Mouse (Mus musculus) midbrain, postnatal 0 days (tissue): ENCODE measurements at regions not wholly inside any gene's neighbourhood (a gene's known extent, or its start where the extent isn't known, plus 50 kb on each side); places are given as distances from the start of the nearest gene placed in this dataset.

Source experiments
- ATAC-seq: fragments of 200-750 bp; cut with Nextera tagmentation; 2 replicates; pipeline ENCODE4 v1.8.0; 2017; ENCODE audit warnings: moderate number of reproducible peaks, mild to moderate bottlenecking, moderate TSS enrichment, moderate library complexity; ENCODE audit not compliant: low FRiP score
- DNase-seq: peaks from one replicate; pipeline ENCODE4 v3.0.0-alpha.2; 2015; ENCODE audit warnings: low spot score
- H3K27ac ChIP-seq: fragments of 300-500 bp; sonication (generic); 2 replicates; pipeline ENCODE4 v1.5.1; 2014; ENCODE audit warnings: low read depth, mild to moderate bottlenecking, low read length, mixed read lengths
- H3K27me3 ChIP-seq: fragments of 300-500 bp; sonication (generic); 2 replicates; pipeline ENCODE4 v1.6.1; 2014; ENCODE audit warnings: low read length, control low read depth, mixed read lengths; ENCODE audit not compliant: insufficient read depth
- H3K36me3 ChIP-seq: fragments of 300-500 bp; sonication (generic); 2 replicates; pipeline ENCODE4 v1.6.1; 2014; ENCODE audit warnings: low read length, control low read depth, mixed read lengths; ENCODE audit not compliant: insufficient read depth
- H3K4me1 ChIP-seq: fragments of 300-500 bp; sonication (generic); 2 replicates; pipeline ENCODE4 v1.6.1; 2014; ENCODE audit warnings: mild to moderate bottlenecking, control low read depth, antibody characterized with exemption, low read length, mixed read lengths; ENCODE audit not compliant: insufficient read depth
- H3K4me2 ChIP-seq: fragments of 300-500 bp; sonication (generic); 2 replicates; pipeline ENCODE4 v1.6.1; 2014; ENCODE audit warnings: low read depth, mild to moderate bottlenecking, low read length, mixed read lengths; ENCODE audit not compliant: poor library complexity, severe bottlenecking
- H3K4me3 ChIP-seq: fragments of 300-500 bp; sonication (generic); 2 replicates; pipeline ENCODE4 v1.5.1; 2014; ENCODE audit warnings: low read depth, mild to moderate bottlenecking, low read length, moderate library complexity
- H3K9ac ChIP-seq: fragments of 300-500 bp; sonication (generic); replicated peaks from 2 replicates; pipeline ENCODE4 v1.6.1; 2014; ENCODE audit warnings: mild to moderate bottlenecking, low read length, moderate library complexity, mixed read lengths; ENCODE audit not compliant: poor library complexity, severe bottlenecking
- H3K9me3 ChIP-seq: fragments of 300-500 bp; sonication (generic); 2 replicates; pipeline ENCODE4 v1.6.1; 2016; ENCODE audit warnings: low read length, control low read depth
- CTCF ChIP-seq: IDR thresholded peaks from 2 replicates; pipeline ENCODE4 v1.5.1; 2016; ENCODE audit warnings: antibody characterized with exemption, mild to moderate bottlenecking
- WGBS: fragments of 180-500 bp; shearing (Covaris S2); extraction: QIAGEN DNeasy Blood & Tissue Kit; methylation state at CpG from one replicate; pipeline ENCODE4 v1.1.7; 2014; 5-methylcytosine and 5-hydroxymethylcytosine counted together

DNA sequence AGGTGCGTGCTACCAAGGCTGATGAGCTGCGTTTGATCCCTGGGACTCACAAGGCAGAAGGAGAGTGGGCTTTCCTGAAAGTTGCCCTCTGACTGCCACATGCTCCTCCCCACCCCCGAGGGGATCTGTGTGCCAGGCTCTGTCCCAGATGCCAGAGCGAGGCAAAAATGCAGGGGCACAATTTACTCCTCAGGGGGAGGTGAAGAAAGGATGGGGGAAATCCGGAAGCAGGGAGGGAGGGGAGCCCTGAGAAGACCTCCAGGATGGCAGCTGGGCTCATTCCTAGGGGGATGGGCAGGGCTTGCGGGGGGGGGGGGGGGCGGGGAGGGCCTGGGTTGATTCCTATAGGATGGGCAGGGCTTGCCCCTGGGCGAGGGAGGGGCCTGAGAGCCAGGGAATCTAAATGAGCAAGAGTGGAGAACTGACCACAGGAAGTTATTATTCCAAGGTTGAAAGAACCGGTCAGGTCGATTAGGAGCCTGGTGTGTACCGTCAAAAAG, 257.5 kb downstream of the Gm49356 start:
- H3K9me3 ChIP-seq, result no peaks in the 10 kb centered on the region
- H3K27me3 ChIP-seq, result no peaks in the 10 kb centered on the region
- WGBS, result 36% methylated on average over 9 of the region's 11 CpGs
- no peak overlapping the region for H3K27ac ChIP-seq
- no peaks in the 10 kb centered on the region for H3K4me1 ChIP-seq
- H3K36me3 ChIP-seq, result no peaks in the 10 kb centered on the region
- no peak for DNase-seq
- no peak overlapping the region for H3K4me2 ChIP-seq
- no peak for TF ChIP-seq CTCF
- no peak overlapping the region for H3K9ac ChIP-seq
- no peak for ATAC-seq
- H3K4me3 ChIP-seq, result no peak overlapping the region

GRCm38 (mm10) chr15:59148531-59148930, 259.4 kb downstream of the Gm49356 start:
- H3K27ac ChIP-seq, result no peak overlapping the region
- DNase-seq, result no peak
- H3K4me2 ChIP-seq, result no peak overlapping the region
- ATAC-seq, result no peak
- H3K9ac ChIP-seq, result no peak overlapping the region
- no peak overlapping the region for H3K4me3 ChIP-seq
- H3K27me3 ChIP-seq, result no peaks in the 10 kb centered on the region
- TF ChIP-seq CTCF, result no peak
- no peaks in the 10 kb centered on the region for H3K9me3 ChIP-seq
- WGBS, result 93% methylated on average over 5 of the region's 5 CpGs
- H3K4me1 ChIP-seq, result no peaks in the 10 kb centered on the region
- H3K36me3 ChIP-seq, result no peaks in the 10 kb centered on the region

GRCm38 (mm10) chr15:59151506-59151905, 262.4 kb downstream of the Gm49356 start:
- H3K36me3 ChIP-seq, result no peaks in the 10 kb centered on the region
- ATAC-seq, result no peak
- H3K27ac ChIP-seq, result no peak overlapping the region
- H3K4me1 ChIP-seq, result peaks cover 3% of the 10 kb centered on the region; the same call in 1 of the 2 replicates
- TF ChIP-seq CTCF, result no peak
- no peaks in the 10 kb centered on the region for H3K9me3 ChIP-seq
- WGBS, result 92% methylated on average over 5 of the region's 5 CpGs
- no peaks in the 10 kb centered on the region for H3K27me3 ChIP-seq
- no peak overlapping the region for H3K4me3 ChIP-seq
- no peak overlapping the region for H3K4me2 ChIP-seq
- H3K9ac ChIP-seq, result no peak overlapping the region
- no peak for DNase-seq

DNA sequence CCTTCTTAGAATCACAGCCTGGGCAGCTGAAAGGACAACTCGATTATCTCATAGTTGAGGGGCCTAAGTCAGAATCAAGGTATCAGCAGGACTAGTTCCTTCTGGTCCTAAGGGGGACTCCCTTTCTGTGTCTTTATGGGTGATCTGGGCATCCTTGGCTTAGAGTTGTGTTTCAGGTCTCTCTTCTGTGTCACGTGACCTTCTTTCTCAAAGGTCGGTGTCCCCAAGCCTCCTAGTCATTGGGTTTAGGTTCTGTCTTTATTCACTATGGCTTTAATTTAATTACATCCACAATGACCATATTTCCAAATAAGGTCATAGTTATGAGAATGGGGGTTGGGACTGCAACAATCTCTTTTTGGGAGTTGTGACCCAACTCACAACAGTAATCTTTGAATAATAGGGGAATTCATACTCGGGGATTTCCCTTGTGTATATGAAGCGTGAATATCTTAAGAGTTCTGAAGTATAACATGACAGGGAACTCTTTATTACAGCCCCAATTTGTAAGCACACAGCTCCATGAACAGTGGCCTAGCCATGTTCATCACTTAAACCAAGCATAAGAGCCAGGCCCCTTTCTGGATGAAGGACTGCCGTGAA, 263.8 kb downstream of the Gm49356 start:
- no peaks in the 10 kb centered on the region for H3K36me3 ChIP-seq
- H3K4me3 ChIP-seq, result no peak overlapping the region
- H3K27me3 ChIP-seq, result no peaks in the 10 kb centered on the region
- no peak for TF ChIP-seq CTCF
- ATAC-seq (no peak), DNase-seq (no peak)
- no peak overlapping the region for H3K27ac ChIP-seq
- no peak overlapping the region for H3K4me2 ChIP-seq
- H3K9ac ChIP-seq, result no peak overlapping the region
- H3K4me1 ChIP-seq, result peaks cover 3% of the 10 kb centered on the region; the same call in 1 of the 2 replicates
- H3K9me3 ChIP-seq, result no peaks in the 10 kb centered on the region
- WGBS, result 92% methylated on average over 6 of the region's 6 CpGs

GRCm38 (mm10) chr15:59153416-59154250, 264.5 kb downstream of the Gm49356 start:
- ATAC-seq (no peak), DNase-seq (peak; percentile 26)
- Histone ChIP-seq H3K4me1 (peaks cover 3% of the 10 kb centered on the region; the same call in 1 of the 2 replicates), H3K27me3 (no peaks in the 10 kb centered on the region), H3K4me2 (no peak overlapping the region), H3K36me3 (no peaks in the 10 kb centered on the region), H3K9me3 (no peaks in the 10 kb centered on the region), H3K27ac (no peak overlapping the region), H3K4me3 (no peak overlapping the region), H3K9ac (no peak overlapping the region)
- no peak for TF ChIP-seq CTCF
- WGBS, result 50% methylated on average over 16 of the region's 16 CpGs
